Mouse (Mus musculus) splenic B cell, adult 2 months (primary cell): ENCODE results near the gene Pnmal1.
A peak's percentile ranks its signal among the peaks of the same experiment; 100 is the strongest.

Experiments used
- DNase-seq: peaks from one replicate; pipeline ENCODE4 v3.0.0-alpha.2; 2011; ENCODE audit warnings: low read depth, low spot score
- H3K27me3 ChIP-seq: 2 replicates; pipeline ENCODE4 v1.6.1; 2012; ENCODE audit warnings: mild to moderate bottlenecking, low read length, moderate library complexity, mixed read lengths; ENCODE audit not compliant: control insufficient read depth, poor library complexity, insufficient read depth, severe bottlenecking
- H3K36me3 ChIP-seq: 2 replicates; pipeline ENCODE4 v1.6.1; 2012; ENCODE audit warnings: mild to moderate bottlenecking, low read length, moderate library complexity, mixed read lengths; ENCODE audit not compliant: control insufficient read depth, poor library complexity, insufficient read depth, severe bottlenecking

Gene Pnmal1

DNA sequence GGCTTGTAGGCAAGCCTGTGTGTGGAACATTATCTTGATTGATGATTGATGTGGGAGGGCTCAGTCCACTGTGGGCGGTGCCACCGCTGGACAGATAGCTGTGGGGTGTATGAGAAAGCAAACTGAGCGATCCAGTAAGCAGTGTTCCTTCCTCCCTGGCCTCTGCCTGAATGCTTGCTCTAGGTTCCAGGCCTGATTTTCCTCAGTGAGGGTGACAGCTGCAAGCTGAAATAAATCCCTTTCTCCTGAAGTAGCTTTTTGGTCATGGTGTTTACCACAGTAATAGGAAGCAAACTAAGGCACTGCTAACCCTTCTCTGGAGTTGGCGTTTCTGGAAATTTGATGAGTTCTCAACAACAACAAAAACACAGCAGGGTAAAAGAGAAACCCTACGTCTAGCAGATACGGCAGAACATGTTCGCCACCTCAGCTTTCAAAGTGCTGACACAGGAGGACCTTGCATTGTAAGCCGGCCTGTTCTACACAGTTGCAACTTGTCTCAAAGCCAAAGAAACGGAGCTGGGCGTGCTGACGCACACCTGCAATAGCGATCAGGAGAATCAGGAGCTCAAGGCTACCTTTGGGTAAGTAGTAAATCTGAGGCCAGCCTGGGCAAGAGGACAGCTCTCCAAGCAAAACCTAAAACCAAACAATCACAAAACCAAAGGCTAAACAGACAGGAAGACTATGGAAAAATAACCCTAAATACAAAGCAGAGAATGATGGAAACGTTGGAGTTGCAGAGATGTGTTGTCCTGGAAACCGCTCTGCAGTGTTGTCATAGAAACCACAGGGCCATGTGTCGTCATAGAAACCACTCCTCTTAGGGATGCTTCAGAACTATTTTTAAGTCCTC lies 2.8 kb upstream of the Pnmal1 start:
- DNase-seq: no peak

DNA sequence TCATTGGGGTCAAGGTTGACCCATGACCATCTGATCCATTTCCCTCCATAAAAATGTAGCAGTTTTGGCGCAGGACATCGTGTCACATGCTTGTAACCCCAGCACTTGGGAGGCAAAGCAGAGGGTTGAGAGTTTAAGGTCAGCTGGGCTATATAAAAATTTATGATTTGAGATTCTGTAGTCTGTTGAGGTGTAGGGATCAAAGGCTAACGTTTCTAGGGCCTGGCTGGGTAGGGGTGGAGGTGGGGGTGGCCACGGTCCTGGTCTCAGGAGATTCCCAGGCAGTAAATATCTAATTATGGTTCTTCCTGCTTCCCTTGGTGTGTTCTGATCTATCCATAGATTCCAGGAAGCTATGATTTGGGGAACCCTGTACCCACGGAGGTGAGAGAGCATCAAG lies 2.2 kb downstream of the Pnmal1 start:
- Histone ChIP-seq H3K36me3 (no peaks in the 10 kb centered on the region), H3K27me3 (no peaks in the 10 kb centered on the region)
- no peak for DNase-seq

More for the DNA sequence above, 2.8 kb upstream of the Pnmal1 start:
- H3K36me3 ChIP-seq: no peaks in the 10 kb centered on the region
- H3K27me3 ChIP-seq: no peaks in the 10 kb centered on the region

DNA sequence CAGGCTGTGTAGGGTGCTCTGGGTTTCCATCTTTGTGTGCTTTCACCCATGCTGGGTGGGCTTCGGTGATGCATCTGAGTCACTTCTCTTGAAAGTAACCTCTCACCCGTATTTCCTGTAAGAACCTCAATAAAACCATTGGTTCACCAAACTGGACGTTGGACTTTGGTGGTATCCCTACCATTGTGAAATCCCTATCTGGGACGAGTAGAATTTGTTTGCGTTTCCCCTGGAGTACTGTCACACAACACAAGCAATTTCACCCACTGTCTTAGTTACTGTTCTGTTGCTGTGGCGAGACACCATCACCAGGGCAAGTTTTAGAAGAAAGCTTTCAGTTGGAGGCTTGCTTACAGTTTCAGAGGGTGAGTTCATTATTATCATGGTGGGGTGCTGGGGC lies 8.9 kb downstream of the Pnmal1 start:
- Histone ChIP-seq H3K36me3 (no peaks in the 10 kb centered on the region), H3K27me3 (no peaks in the 10 kb centered on the region)
- no peak for DNase-seq

DNA sequence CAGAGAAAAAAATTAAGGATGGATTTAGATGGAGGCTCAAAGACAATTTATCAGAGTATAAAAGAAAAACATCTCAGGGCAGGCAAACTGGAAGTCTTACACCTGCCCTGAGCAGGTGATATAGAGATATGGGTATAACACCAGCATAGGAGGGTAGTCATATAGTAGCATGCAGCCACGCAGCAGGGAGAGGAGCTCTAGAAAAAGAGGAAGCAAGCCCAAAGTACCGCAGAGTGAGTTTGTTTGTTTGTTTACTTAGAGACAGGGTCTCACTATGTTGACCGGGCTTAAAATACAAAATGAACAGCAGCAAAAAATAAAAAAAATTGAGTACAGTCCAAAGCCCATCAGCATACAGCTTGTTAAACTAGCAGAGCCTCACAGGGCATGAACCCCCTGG lies 11.7 kb downstream of the Pnmal1 start:
- no peaks in the 10 kb centered on the region for H3K27me3 ChIP-seq
- no peak for DNase-seq
- H3K36me3 ChIP-seq: no peaks in the 10 kb centered on the region

DNA sequence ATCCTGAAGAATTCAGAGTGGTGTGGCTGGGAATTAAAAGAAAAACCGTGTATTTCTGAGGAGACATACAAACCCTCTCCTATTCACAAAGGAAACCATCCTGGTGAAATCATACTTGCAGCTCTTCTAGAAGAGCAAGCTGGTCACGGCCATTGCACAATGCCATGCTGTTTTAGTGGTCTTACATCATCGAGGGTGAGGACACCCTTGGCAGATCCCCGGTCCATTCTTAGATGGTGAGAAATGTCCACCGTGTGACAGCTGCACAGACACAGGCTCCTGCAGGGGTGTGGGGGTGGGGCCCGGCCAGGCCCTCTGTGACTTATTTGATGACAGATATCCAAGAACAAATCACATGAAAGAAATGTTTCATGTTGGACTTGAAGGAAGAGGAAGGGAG lies 14.5 kb downstream of the Pnmal1 start:
- DNase-seq: no peak
- H3K36me3 ChIP-seq: no peaks in the 10 kb centered on the region
- no peaks in the 10 kb centered on the region for H3K27me3 ChIP-seq

DNA sequence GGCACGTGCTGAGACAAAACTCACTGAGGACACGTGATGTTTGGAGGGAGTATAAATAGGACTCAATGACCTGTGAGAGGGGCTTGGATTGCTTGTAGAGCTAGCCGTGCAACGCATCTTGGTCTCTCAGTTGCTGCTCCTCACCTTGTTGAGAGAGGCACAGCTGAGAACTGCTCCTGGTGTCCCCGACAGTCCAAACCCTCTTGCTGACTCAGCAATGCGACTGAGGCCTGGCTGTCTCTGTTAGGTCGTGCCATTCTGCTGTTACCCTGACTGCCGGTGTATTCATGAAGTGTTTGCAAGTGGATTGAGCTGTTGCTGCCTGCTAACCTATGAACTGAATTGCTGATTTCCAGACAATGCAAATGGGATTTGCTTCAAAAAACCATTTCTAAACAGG lies 16.8 kb downstream of the Pnmal1 start:
- H3K36me3 ChIP-seq: no peaks in the 10 kb centered on the region
- H3K27me3 ChIP-seq: no peaks in the 10 kb centered on the region
- no peak for DNase-seq

DNA sequence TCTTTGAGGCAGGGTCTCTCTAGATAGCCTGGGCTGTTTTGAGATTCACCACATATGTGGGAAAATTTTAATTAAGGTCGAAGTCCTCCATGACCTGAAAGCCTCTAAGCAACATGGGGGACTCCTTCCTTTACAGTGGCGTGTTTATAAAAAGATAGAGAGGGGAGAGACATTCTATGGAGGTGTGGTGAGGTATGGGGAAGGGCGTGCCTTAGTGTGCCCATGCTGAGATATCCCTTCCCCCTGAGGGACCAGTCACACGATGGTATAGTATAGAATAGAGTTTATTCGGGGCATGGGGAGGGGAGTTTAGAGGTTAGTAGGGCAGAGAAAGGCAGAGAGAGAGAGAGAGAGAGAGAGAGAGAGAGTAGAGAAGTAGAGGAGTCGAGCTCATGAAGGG lies 18.7 kb downstream of the Pnmal1 start:
- no peak for DNase-seq
- no peaks in the 10 kb centered on the region for H3K27me3 ChIP-seq

DNA sequence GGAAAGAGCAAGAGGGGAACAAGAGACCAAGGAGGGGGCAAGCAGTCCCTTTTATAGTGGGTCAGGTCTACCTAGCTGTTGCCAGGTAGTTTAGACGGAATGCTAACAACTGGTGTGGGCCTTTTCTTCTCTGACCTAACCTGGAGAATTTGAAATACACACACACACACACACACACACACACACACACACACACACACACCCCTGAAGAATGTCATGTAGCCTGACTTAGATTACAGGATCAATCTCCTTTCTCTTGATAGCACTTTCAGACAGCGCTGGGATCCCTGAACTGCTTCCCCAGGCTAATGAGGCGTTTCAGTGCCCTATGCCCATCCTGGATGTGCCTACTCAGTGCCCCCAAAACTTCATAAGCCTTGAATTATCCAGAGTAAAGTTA lies 19.1 kb downstream of the Pnmal1 start:
- Histone ChIP-seq H3K27me3 (no peaks in the 10 kb centered on the region), H3K36me3 (no peaks in the 10 kb centered on the region)
- no peak for DNase-seq

More for the DNA sequence above, 18.7 kb downstream of the Pnmal1 start:
- no peaks in the 10 kb centered on the region for H3K36me3 ChIP-seq

DNA sequence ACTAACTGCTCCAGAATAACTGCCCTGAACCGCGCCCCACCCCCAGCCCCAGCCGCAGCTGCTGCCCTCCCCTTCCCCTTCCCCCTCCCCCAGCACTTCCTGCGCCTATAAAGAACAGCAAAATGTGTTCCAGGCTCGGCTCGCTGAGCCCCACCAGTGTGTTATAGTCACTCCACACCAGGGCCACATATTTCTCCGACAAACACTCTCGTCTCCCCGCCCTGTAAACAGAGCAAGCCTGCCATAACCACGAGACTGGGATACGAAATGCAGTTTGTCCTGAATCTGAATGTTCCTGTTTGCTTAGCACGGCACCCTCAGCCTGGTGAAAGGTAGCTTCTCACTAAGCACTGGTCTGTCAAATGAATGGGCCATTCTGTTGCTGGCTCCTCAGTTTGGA lies 20.9 kb downstream of the Pnmal1 start:
- H3K27me3 ChIP-seq: no peaks in the 10 kb centered on the region
- H3K36me3 ChIP-seq: no peaks in the 10 kb centered on the region
- peak; percentile 29 for DNase-seq

DNA sequence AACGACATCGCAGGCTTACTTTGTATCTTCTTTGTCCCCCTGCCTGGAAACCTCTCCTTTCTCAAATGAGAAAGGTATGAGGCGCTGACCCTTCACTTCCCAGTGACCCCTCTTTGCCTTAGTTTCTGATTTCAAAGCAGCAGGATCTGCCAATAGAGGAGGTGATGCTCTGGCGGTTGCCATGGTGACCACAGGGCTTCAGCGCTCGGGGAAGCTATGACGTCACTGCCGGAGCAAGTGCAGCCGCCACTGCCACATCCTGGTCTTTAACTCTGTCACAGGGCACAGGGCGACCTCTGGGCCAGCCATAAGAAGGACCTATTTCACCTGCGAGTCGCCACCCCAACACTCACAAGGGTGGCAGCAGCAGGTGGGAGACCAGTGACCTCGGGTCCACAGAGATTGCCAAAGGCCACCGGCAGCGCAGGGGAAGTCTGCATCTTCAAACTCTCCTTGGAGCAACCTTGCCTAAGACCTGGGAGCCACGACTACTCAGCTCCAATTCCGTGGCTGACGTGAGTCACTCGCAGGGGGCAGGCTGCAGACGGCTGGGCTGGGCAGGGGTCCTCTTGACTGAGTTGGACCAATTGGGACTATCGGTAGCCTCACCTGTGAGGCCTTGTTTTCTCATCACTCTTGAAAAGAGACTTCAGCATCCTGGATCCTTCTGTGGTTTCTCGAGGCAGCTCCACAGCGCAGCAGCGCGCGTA lies 23.5 kb downstream of the Pnmal1 start, which contains the start of gene Gm42372:
Gene Gm42372 (plus strand): TSS at position 228 of the 710 bp plus-strand sequence.
- Histone ChIP-seq H3K36me3 (no peaks in the 10 kb centered on the region), H3K27me3 (no peaks in the 10 kb centered on the region)
- peak; percentile 75 for DNase-seq

DNA sequence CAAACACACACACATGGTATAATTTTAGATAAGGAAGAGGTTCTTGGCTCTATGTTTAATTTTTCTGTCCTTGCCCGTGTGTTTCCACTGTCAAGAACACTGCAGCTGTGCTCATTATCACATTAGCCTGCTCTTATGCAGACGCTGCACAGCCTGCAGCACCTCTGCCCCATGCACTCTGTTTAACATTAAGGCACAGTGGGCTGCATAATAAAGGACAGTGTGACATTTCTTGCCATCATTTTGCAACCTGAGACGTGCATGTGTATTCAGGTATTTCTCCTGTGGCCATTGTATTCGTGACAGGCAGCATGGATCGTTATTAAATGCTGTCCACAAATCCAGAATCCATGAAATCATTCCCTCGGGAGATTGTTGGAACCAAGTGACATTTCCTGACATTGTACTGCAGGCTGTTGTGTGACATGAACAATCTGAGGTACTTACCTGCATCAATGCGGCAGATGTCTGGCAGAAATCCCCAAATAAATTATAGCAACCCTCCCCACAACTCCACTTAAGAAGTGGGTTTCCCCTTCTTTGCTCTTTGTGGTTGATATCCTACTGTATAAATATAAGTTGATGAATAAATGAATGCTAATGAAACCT lies 28.2 kb downstream of the Pnmal1 start:
- no peaks in the 10 kb centered on the region for H3K27me3 ChIP-seq
- H3K36me3 ChIP-seq: no peaks in the 10 kb centered on the region
- no peak for DNase-seq

DNA sequence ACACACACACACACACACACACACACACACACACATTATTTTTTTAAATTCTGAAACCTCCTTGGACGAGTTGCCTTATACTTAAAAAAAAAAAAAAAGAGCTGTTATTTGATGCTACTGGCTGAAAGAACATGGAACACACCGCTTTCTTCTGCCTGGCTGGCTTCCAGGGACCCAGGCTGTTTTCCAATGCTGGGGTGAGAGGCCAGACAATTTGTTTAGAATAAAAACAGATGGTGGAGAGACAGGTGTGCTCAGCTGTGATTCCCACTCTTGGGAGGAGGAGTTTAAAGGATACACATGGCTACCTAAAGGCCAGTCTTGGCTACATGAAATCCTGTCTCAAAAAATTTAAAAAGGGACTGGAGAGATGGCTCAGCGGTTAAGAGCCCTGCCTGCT lies 28.9 kb downstream of the Pnmal1 start:
- no peak for DNase-seq
- Histone ChIP-seq H3K36me3 (no peaks in the 10 kb centered on the region), H3K27me3 (no peaks in the 10 kb centered on the region)

DNA sequence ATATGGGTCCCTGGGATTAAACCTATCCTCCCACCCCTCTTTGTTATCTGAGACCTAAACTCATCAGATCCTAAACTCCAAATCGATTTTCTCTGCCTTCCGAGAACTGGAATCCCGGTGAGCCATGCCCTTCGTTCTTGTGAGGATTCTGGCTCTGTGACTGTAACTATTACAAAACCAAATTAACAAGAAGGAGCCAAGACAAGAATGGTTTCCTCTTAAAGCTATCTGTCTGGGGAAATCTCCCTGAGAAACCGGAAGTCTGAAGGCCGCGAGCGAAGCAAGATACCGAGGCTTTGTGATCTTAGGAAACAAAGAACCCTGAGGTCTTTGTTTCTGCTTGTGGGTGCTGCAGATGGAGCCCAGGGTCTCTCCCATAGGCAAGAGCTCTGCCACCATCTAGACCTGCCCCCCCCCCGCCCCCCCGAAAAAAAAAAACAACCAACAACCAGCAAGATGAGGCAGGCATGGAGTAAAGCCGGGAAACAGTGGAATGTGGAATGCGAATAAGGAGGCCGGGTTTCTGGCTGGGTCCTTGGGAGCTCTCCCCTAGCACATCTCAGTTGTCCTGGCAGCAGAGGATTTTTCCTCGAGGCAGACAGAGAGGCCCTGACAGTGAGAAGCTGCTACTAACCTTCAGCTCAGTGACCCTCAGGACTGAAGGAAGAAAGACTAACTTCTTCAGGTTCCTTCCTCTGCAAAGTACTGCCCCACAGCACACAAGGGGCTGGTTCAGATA lies 30.7 kb downstream of the Pnmal1 start:
- peak; percentile 36 for DNase-seq
- no peaks in the 10 kb centered on the region; the same call in 1 of the 2 replicates for H3K27me3 ChIP-seq
- no peaks in the 10 kb centered on the region for H3K36me3 ChIP-seq

DNA sequence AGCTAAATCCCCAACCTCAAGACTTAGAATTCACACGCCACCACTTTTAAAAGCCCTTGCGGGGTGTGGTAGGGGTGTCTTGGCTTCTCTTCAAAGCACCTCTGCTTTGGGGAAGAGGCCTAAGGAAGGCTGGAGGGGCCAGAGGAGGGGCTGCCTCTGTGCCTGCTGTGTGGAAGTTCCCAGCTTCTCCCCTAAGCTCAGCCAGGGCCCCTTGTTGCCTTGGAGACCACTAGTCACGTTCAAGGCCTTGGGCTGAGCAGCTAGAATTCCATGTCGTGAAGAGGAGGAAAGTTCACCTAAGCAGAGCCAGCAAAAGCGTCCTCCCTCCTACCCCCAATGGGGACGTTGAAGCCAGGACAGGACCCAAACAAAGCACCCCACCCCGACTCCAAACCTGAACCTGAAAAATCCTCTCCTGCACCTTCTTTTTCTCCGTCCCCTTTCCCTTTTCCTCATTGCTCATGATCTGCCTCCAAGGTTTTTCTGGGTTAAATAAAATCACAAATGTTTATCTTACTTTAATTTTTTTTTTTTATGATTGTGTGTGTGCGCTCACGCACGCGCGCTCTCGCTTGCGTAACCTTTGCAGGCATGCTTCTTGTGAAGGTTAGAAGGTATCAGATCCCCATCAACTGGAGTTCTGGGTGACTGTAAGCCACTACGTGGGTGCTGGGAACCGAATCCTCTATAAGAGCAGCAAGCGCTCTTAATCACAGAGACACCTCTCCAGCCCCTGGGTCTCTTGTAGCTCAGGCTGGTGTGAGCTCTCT lies 32.4 kb downstream of the Pnmal1 start:
- Histone ChIP-seq H3K27me3 (no peaks in the 10 kb centered on the region; the same call in 1 of the 2 replicates), H3K36me3 (no peaks in the 10 kb centered on the region)

More for the DNA sequence above, 32.4 kb downstream of the Pnmal1 start:
- DNase-seq: no peak
